Mouse (Mus musculus) mouse embryonic stem cell (cell line): Measurements from ENCODE around the gene Tmem14c.

Source experiments
- in situ Hi-C, 2 experiments: fragments of 300-500 bp; cut with MboI; formaldehyde crosslinking; loops; 1 replicate in 1 of 2; 3 replicates in 1 of 2; pipeline ENCODE4 v1.14.3; 2019 to 2020; ENCODE audit warnings: low sequenced_read_pairs in 2 of 2, low pct_unique_long_range_greater_than_20kb in 1 of 2, mixed read lengths in 1 of 2; ENCODE audit not compliant: unreplicated experiment in 1 of 2

Gene Tmem14c

GRCm38 (mm10) chr13:41000926-41001639 lies 15.0 kb upstream of the Tmem14c start, which contains the start of gene Pak1ip1:
Gene Pak1ip1 (plus strand): TSS chr13:41001023.
- in situ Hi-C loops = loop anchor here in 1 of 2 experiments (10.0 to 25.0 kb wide), 2 partner anchors 156 to 236 kb away; partner anchors contain the start of gene Smim13

- in situ Hi-C loops = loop anchor here in 1 of 2 experiments (10.0 to 25.0 kb wide), 2 partner anchors 157 to 235 kb away; partner anchors contain the start of gene Smim13
Observed at GRCm38 (mm10) chr13:41002001-41002400, 14.1 kb upstream of the Tmem14c start.

GRCm38 (mm10) chr13:41006244-41006643 lies 9.8 kb upstream of the Tmem14c start:
- in situ Hi-C loops = loop anchor here in 1 of 2 experiments (10.0 to 25.0 kb wide), 2 partner anchors 161 to 231 kb away; partner anchors contain the start of gene Smim13

- in situ Hi-C loops = loop anchor here in 1 of 2 experiments (10.0 to 25.0 kb wide), 2 partner anchors 163 to 229 kb away; partner anchors contain the start of gene Smim13
Observed at GRCm38 (mm10) chr13:41008271-41008670, 7.8 kb upstream of the Tmem14c start.

- in situ Hi-C loops = loop anchor here in 1 of 2 experiments (10.0 to 25.0 kb wide), 2 partner anchors 164 to 228 kb away; partner anchors contain the start of gene Smim13
Observed at GRCm38 (mm10) chr13:41008946-41009345, 7.1 kb upstream of the Tmem14c start.

- in situ Hi-C loops = loop anchor here in 1 of 2 experiments (25.0 kb wide), 1 partner anchor 220 kb away; the partner anchor contains the start of gene Smim13
Observed at GRCm38 (mm10) chr13:41016797-41017405, 809 bp downstream of the Tmem14c start.

GRCm38 (mm10) chr13:41017832-41018231 lies 1.7 kb downstream of the Tmem14c start:
- in situ Hi-C loops = loop anchor here in 1 of 2 experiments (25.0 kb wide), 1 partner anchor 219 kb away; the partner anchor contains the start of gene Smim13

- in situ Hi-C loops = loop anchor here in 1 of 2 experiments (25.0 kb wide), 1 partner anchor 219 kb away; the partner anchor contains the start of gene Smim13
Observed at GRCm38 (mm10) chr13:41018236-41018635, 2.1 kb downstream of the Tmem14c start.

- in situ Hi-C loops = loop anchor here in 1 of 2 experiments (25.0 kb wide), 1 partner anchor 218 kb away; the partner anchor contains the start of gene Smim13
Observed at GRCm38 (mm10) chr13:41018756-41019591, 2.9 kb downstream of the Tmem14c start.

- in situ Hi-C loops = loop anchor here in 1 of 2 experiments (25.0 kb wide), 1 partner anchor 217 kb away; the partner anchor contains the start of gene Smim13
Observed at GRCm38 (mm10) chr13:41020494-41020893, 4.4 kb downstream of the Tmem14c start.

GRCm38 (mm10) chr13:41021607-41022006 lies 5.5 kb downstream of the Tmem14c start:
- in situ Hi-C loops = loop anchor here in 1 of 2 experiments (25.0 kb wide), 1 partner anchor 216 kb away; the partner anchor contains the start of gene Smim13

- in situ Hi-C loops = loop anchor here in 1 of 2 experiments (25.0 kb wide), 1 partner anchor 215 kb away; the partner anchor contains the start of gene Smim13
Observed at GRCm38 (mm10) chr13:41022099-41022498, 6.0 kb downstream of the Tmem14c start.

GRCm38 (mm10) chr13:41030098-41030497 lies 14.0 kb downstream of the Tmem14c start:
- in situ Hi-C loops = no loop called here

- in situ Hi-C loops = no loop called here
Observed at GRCm38 (mm10) chr13:41042511-41042910, 26.4 kb downstream of the Tmem14c start.

GRCm38 (mm10) chr13:41045901-41046300 lies 29.8 kb downstream of the Tmem14c start:
- in situ Hi-C loops = no loop called here

GRCm38 (mm10) chr13:41047280-41047679 lies 31.2 kb downstream of the Tmem14c start:
- in situ Hi-C loops = no loop called here

GRCm38 (mm10) chr13:41051965-41052364 lies 35.9 kb downstream of the Tmem14c start:
- in situ Hi-C loops = no loop called here

- in situ Hi-C loops = no loop called here
Observed at GRCm38 (mm10) chr13:41067618-41068017, 51.5 kb downstream of the Tmem14c start.
